Mouse (Mus musculus) megakaryocyte, embryonic 14.5 days (primary cell): ENCODE data around the gene Lgi2.

Experiments used
- FLI1 ChIP-seq: IDR thresholded peaks from 2 replicates; pipeline ENCODE4 v1.6.1; 2012; ENCODE audit warnings: low read length, inconsistent platforms, mixed read lengths
- GATA1 ChIP-seq: IDR thresholded peaks from 3 replicates; pipeline ENCODE4 v1.6.1; 2012; ENCODE audit warnings: mixed read lengths, low read length, inconsistent platforms, borderline replicate concordance

GRCm38 (mm10) chr5:52604582-52605041, 38.4 kb upstream of the Lgi2 start:
- TF ChIP-seq GATA1 (no peak), FLI1 (no peak)
